8 mouse cellular contexts compared by ENCODE assay signal in genomic region chr10:128590193-128590690, GRCm38 (mm10). TPM values are rescaled to one million over a fixed set of nuclear protein-coding genes. Genes with fewer than 3 reads are reported as not detected.
A peak's percentile ranks its signal among the peaks of the same experiment; 100 is the strongest.
DNase-seq lines count a peak whose midpoint lies in the region; ATAC-seq and TF ChIP-seq lines count a peak whose summit lies in the region.

No protein-coding gene starts in this region.

- H3K9ac ChIP-seq in embryonic facial prominence, embryonic 14.5 days (ENCODE audit: low read depth, low read length), result peak overlapping the region; percentile 67
- peak overlapping the region; percentile 49 for H3K9ac ChIP-seq in heart, embryonic 15.5 days

- H3K27me3 ChIP-seq in E14TG2a.4 (ENCODE audit: insufficient read depth, low read length), result peaks cover 23% of the 10 kb centered on the region
- H3K27me3 ChIP-seq in embryonic facial prominence, embryonic 14.5 days (replicated peaks; ENCODE audit: control insufficient read depth, insufficient read depth, low read length), result peaks cover 28% of the 10 kb centered on the region
- peaks cover 25% of the 10 kb centered on the region for H3K27me3 ChIP-seq in heart, embryonic 15.5 days

- ATAC-seq in embryonic facial prominence, embryonic 14.5 days (ENCODE audit: low read depth), result peak; percentile 45
- ATAC-seq in heart, embryonic 15.5 days (replicated peaks; ENCODE audit: insufficient number of reproducible peaks, insufficient read depth, low FRiP score, low read depth), result peak; percentile 50; the same call in 1 of the 2 replicates

- peak overlapping the region; percentile 98 for H3K4me3 ChIP-seq in E14TG2a.4 (replicated peaks; ENCODE audit: low read length)
- peak overlapping the region; percentile 69 for H3K4me3 ChIP-seq in embryonic facial prominence, embryonic 14.5 days (ENCODE audit: low read depth, low read length)
- peak overlapping the region; percentile 67 for H3K4me3 ChIP-seq in heart, embryonic 15.5 days

- peak; percentile 79 for DNase-seq in adrenal gland, postnatal 25 days
- DNase-seq in embryonic facial prominence, embryonic 14.5 days (ENCODE audit: low spot score), result peak; percentile 77
- DNase-seq in kidney, postnatal 10 days, result peak; percentile 84
- peak; percentile 71 for DNase-seq in lung, postnatal 10 days
- peak; percentile 68 for DNase-seq in ovary, postnatal 36 days (ENCODE audit: low spot score)
- DNase-seq in urinary bladder, postnatal 25 days (ENCODE audit: low spot score), result peak; percentile 72

- TF ChIP-seq CTCF in E14TG2a.4 (conservative IDR thresholded peaks at IDR 0.05; ENCODE audit: low read length), result peak; percentile 85

- peak overlapping the region; percentile 98 for H3K4me2 ChIP-seq in embryonic facial prominence, embryonic 14.5 days (ENCODE audit: low read depth, low read length)
- peak overlapping the region; percentile 99 for H3K4me2 ChIP-seq in heart, embryonic 15.5 days

- H3K4me1 ChIP-seq in E14TG2a.4 (replicated peaks; ENCODE audit: low read depth, low read length), result peaks cover 50% of the 10 kb centered on the region
- H3K4me1 ChIP-seq in embryonic facial prominence, embryonic 14.5 days (ENCODE audit: control insufficient read depth, insufficient read depth, low read length), result peaks cover 6% of the 10 kb centered on the region; the same call in 1 of the 2 replicates
- H3K4me1 ChIP-seq in heart, embryonic 15.5 days (replicated peaks), result peaks cover 15% of the 10 kb centered on the region

- no peaks in the 10 kb centered on the region for H3K36me3 ChIP-seq in E14TG2a.4 (ENCODE audit: insufficient read depth, low read length)
- H3K36me3 ChIP-seq in embryonic facial prominence, embryonic 14.5 days (ENCODE audit: control insufficient read depth, insufficient read depth, low read length), result no peaks in the 10 kb centered on the region
- H3K36me3 ChIP-seq in heart, embryonic 15.5 days, result no peaks in the 10 kb centered on the region

- WGBS in embryonic facial prominence, embryonic 14.5 days, result under 1% methylated on average over 19 of the region's 43 CpGs
- WGBS in heart, embryonic 15.5 days, result under 1% methylated on average over 43 of the region's 43 CpGs

- H3K27ac ChIP-seq in embryonic facial prominence, embryonic 14.5 days (replicated peaks; ENCODE audit: low read depth, low read length), result peak overlapping the region; percentile 86
- peak overlapping the region; percentile 35; the same call in 1 of the 2 replicates for H3K27ac ChIP-seq in heart, embryonic 15.5 days

- no peaks in the 10 kb centered on the region for H3K9me3 ChIP-seq in E14TG2a.4 (ENCODE audit: low read length)
- H3K9me3 ChIP-seq in embryonic facial prominence, embryonic 14.5 days (ENCODE audit: control insufficient read depth, low read length), result no peaks in the 10 kb centered on the region
- no peaks in the 10 kb centered on the region for H3K9me3 ChIP-seq in heart, embryonic 15.5 days (replicated peaks)

RNA-seq across cellular contexts. Expression of gene Erbb3, which starts 0.8 kb away (rescaled TPM):
- total RNA-seq in adrenal gland, postnatal 25 days (2021), result 2.8 and 3.8 TPM in 2 replicates
- polyA plus RNA-seq in embryonic facial prominence, embryonic 14.5 days (2014; fragmentation: Nextera tagmentation; extraction: Ambion mirVana), result 22.5 and 22.7 TPM in 2 replicates
- polyA plus RNA-seq in heart, embryonic 15.5 days (2015; fragmentation: Nextera tagmentation; extraction: Ambion mirVana), result 3.4 and 5.0 TPM in 2 replicates

RNA-seq across cellular contexts. Expression of gene Pa2g4, which starts 24.5 kb away (rescaled TPM):
- total RNA-seq in adrenal gland, postnatal 25 days (2021), result 83.8 and 97.6 TPM in 2 replicates
- polyA plus RNA-seq in embryonic facial prominence, embryonic 14.5 days (2014; fragmentation: Nextera tagmentation; extraction: Ambion mirVana), result 187 and 202 TPM in 2 replicates
- 101 and 132 TPM in 2 replicates for polyA plus RNA-seq in heart, embryonic 15.5 days (2015; fragmentation: Nextera tagmentation; extraction: Ambion mirVana)

RNA-seq across cellular contexts. Expression of gene Rps26, which starts 36.3 kb away (rescaled TPM):
- 688 and 827 TPM in 2 replicates for total RNA-seq in adrenal gland, postnatal 25 days (2021)
- polyA plus RNA-seq in embryonic facial prominence, embryonic 14.5 days (2014; fragmentation: Nextera tagmentation; extraction: Ambion mirVana), result 1,114 and 1,162 TPM in 2 replicates
- 359 and 409 TPM in 2 replicates for polyA plus RNA-seq in heart, embryonic 15.5 days (2015; fragmentation: Nextera tagmentation; extraction: Ambion mirVana)

RNA-seq across cellular contexts. Expression of gene Rpl41, which starts 41.1 kb away (rescaled TPM):
- 2,617 and 2,671 TPM in 2 replicates for total RNA-seq in adrenal gland, postnatal 25 days (2021)
- 4,564 and 5,119 TPM in 2 replicates for polyA plus RNA-seq in embryonic facial prominence, embryonic 14.5 days (2014; fragmentation: Nextera tagmentation; extraction: Ambion mirVana)
- polyA plus RNA-seq in heart, embryonic 15.5 days (2015; fragmentation: Nextera tagmentation; extraction: Ambion mirVana), result 2,261 and 2,363 TPM in 2 replicates

RNA-seq across cellular contexts. Expression of gene Zc3h10, which starts 42.7 kb away (rescaled TPM):
- total RNA-seq in adrenal gland, postnatal 25 days (2021), result 9.1 and 13.6 TPM in 2 replicates
- 11.4 and 12.5 TPM in 2 replicates for polyA plus RNA-seq in embryonic facial prominence, embryonic 14.5 days (2014; fragmentation: Nextera tagmentation; extraction: Ambion mirVana)
- polyA plus RNA-seq in heart, embryonic 15.5 days (2015; fragmentation: Nextera tagmentation; extraction: Ambion mirVana), result 10.2 and 11.0 TPM in 2 replicates

Comparison
In these comparisons a context has a peak if more than half of its experiments do, and no peak if none do; other contexts are left out.
1. Peak in every context shown above with its lines: DNase-seq, ATAC-seq, H3K4me3 ChIP-seq and H3K27ac ChIP-seq.